Mouse (Mus musculus): ENCODE results near the gene Unc93b1. TPM values are rescaled to one million over a fixed set of nuclear protein-coding genes. Genes with fewer than 3 reads are reported as not detected.

The Unc93b1 gene
- polyA plus RNA-seq, 1 experiment from 2014 or later = 12.4 TPM

- no peak overlapping the region for H3K27ac ChIP-seq (ENCODE audit: low read depth, low read length)
- peaks cover 8% of the 10 kb centered on the region; the same call in 1 of the 2 replicates for H3K36me3 ChIP-seq (ENCODE audit: control insufficient read depth, insufficient read depth, low read length)
- H3K9ac ChIP-seq (ENCODE audit: low read depth, low read length) = no peak overlapping the region
- no peak overlapping the region for H3K4me2 ChIP-seq (ENCODE audit: low read length)
- WGBS = 97% methylated on average over 4 of the region's 4 CpGs
- no peak for ATAC-seq
- peaks cover 3% of the 10 kb centered on the region for H3K4me1 ChIP-seq (ENCODE audit: control insufficient read depth, insufficient read depth, low read depth, low read length)
- H3K27me3 ChIP-seq (replicated peaks; ENCODE audit: control insufficient read depth, insufficient read depth, low read length) = no peaks in the 10 kb centered on the region
- no peaks in the 10 kb centered on the region for H3K9me3 ChIP-seq (ENCODE audit: control insufficient read depth, low read length)
- no peak overlapping the region for H3K4me3 ChIP-seq (ENCODE audit: low read length)
Observed at GRCm38 (mm10) chr19:3899618-3900017, 35.4 kb upstream of the Unc93b1 start.

- H3K36me3 ChIP-seq (ENCODE audit: control insufficient read depth, insufficient read depth, low read length) = no peaks in the 10 kb centered on the region
- ATAC-seq = no peak
- H3K4me3 ChIP-seq (ENCODE audit: low read length) = no peak overlapping the region
- no peak overlapping the region for H3K27ac ChIP-seq (ENCODE audit: low read depth, low read length)
- no peak overlapping the region for H3K4me2 ChIP-seq (ENCODE audit: low read length)
- no peaks in the 10 kb centered on the region for H3K9me3 ChIP-seq (ENCODE audit: control insufficient read depth, low read length)
- no peaks in the 10 kb centered on the region for H3K27me3 ChIP-seq (replicated peaks; ENCODE audit: control insufficient read depth, insufficient read depth, low read length)
- 78% methylated on average over 12 of the region's 12 CpGs for WGBS
- peaks cover 6% of the 10 kb centered on the region; the same call in 1 of the 2 replicates for H3K4me1 ChIP-seq (ENCODE audit: control insufficient read depth, insufficient read depth, low read depth, low read length)
- H3K9ac ChIP-seq (ENCODE audit: low read depth, low read length) = no peak overlapping the region
Observed at GRCm38 (mm10) chr19:3902966-3903365, 32.0 kb upstream of the Unc93b1 start.

- ATAC-seq = no peak
Observed at GRCm38 (mm10) chr19:3903648-3904362, 31.2 kb upstream of the Unc93b1 start.

GRCm38 (mm10) chr19:3904363-3904675 is 30.7 kb upstream of the Unc93b1 start:
- peaks cover 6% of the 10 kb centered on the region; the same call in 1 of the 2 replicates for H3K4me1 ChIP-seq (ENCODE audit: control insufficient read depth, insufficient read depth, low read depth, low read length)
- no peak for ATAC-seq
- WGBS = 77% methylated on average over 10 of the region's 10 CpGs
- no peak overlapping the region for H3K9ac ChIP-seq (ENCODE audit: low read depth, low read length)
- H3K36me3 ChIP-seq (ENCODE audit: control insufficient read depth, insufficient read depth, low read length) = peaks cover 7% of the 10 kb centered on the region
- H3K27me3 ChIP-seq (replicated peaks; ENCODE audit: control insufficient read depth, insufficient read depth, low read length) = no peaks in the 10 kb centered on the region
- no peaks in the 10 kb centered on the region for H3K9me3 ChIP-seq (ENCODE audit: control insufficient read depth, low read length)
- H3K27ac ChIP-seq (ENCODE audit: low read depth, low read length) = no peak overlapping the region
- no peak overlapping the region for H3K4me2 ChIP-seq (ENCODE audit: low read length)
- H3K4me3 ChIP-seq (ENCODE audit: low read length) = no peak overlapping the region

More at GRCm38 (mm10) chr19:3903648-3904362, 31.2 kb upstream of the Unc93b1 start:
- H3K4me2 ChIP-seq (ENCODE audit: low read length) = no peak overlapping the region
- no peak overlapping the region for H3K27ac ChIP-seq (ENCODE audit: low read depth, low read length)
- H3K4me1 ChIP-seq (ENCODE audit: control insufficient read depth, insufficient read depth, low read depth, low read length) = peaks cover 6% of the 10 kb centered on the region; the same call in 1 of the 2 replicates
- WGBS = 71% methylated on average over 25 of the region's 25 CpGs
- H3K9me3 ChIP-seq (ENCODE audit: control insufficient read depth, low read length) = no peaks in the 10 kb centered on the region
- no peaks in the 10 kb centered on the region for H3K27me3 ChIP-seq (replicated peaks; ENCODE audit: control insufficient read depth, insufficient read depth, low read length)
- no peak overlapping the region for H3K4me3 ChIP-seq (ENCODE audit: low read length)
- no peak overlapping the region for H3K9ac ChIP-seq (ENCODE audit: low read depth, low read length)
- peaks cover 2% of the 10 kb centered on the region for H3K36me3 ChIP-seq (ENCODE audit: control insufficient read depth, insufficient read depth, low read length)

- Histone ChIP-seq H3K9me3 (ENCODE audit: control insufficient read depth, low read length) (no peaks in the 10 kb centered on the region), H3K36me3 (ENCODE audit: control insufficient read depth, insufficient read depth, low read length) (peaks cover 13% of the 10 kb centered on the region), H3K27me3 (replicated peaks; ENCODE audit: control insufficient read depth, insufficient read depth, low read length) (no peaks in the 10 kb centered on the region), H3K27ac (ENCODE audit: low read depth, low read length) (peak overlapping the region; percentile 63), H3K4me2 (ENCODE audit: low read length) (peak overlapping the region; percentile 74), H3K9ac (ENCODE audit: low read depth, low read length) (peak overlapping the region; percentile 2; the same call in 1 of the 2 replicates), H3K4me1 (ENCODE audit: control insufficient read depth, insufficient read depth, low read depth, low read length) (peaks cover 6% of the 10 kb centered on the region; the same call in 1 of the 2 replicates), H3K4me3 (ENCODE audit: low read length) (no peak overlapping the region)
- 61% methylated on average over 6 of the region's 6 CpGs for WGBS
- ATAC-seq = no peak
Observed at GRCm38 (mm10) chr19:3905261-3905969, 29.6 kb upstream of the Unc93b1 start.

- Histone ChIP-seq H3K9ac (ENCODE audit: low read depth, low read length) (peak overlapping the region; percentile 65), H3K27me3 (replicated peaks; ENCODE audit: control insufficient read depth, insufficient read depth, low read length) (no peaks in the 10 kb centered on the region), H3K9me3 (ENCODE audit: control insufficient read depth, low read length) (no peaks in the 10 kb centered on the region), H3K4me3 (ENCODE audit: low read length) (peak overlapping the region; percentile 47), H3K36me3 (ENCODE audit: control insufficient read depth, insufficient read depth, low read length) (peaks cover 15% of the 10 kb centered on the region), H3K27ac (ENCODE audit: low read depth, low read length) (no peak overlapping the region), H3K4me1 (ENCODE audit: control insufficient read depth, insufficient read depth, low read depth, low read length) (peaks cover 6% of the 10 kb centered on the region; the same call in 1 of the 2 replicates), H3K4me2 (ENCODE audit: low read length) (peak overlapping the region; percentile 74)
- 0 out of 2 replicates have a peak, but pooled peaks have one; percentile 0 for ATAC-seq
- WGBS = 55% methylated on average over 10 of the region's 10 CpGs
Observed at GRCm38 (mm10) chr19:3906326-3906725, 28.7 kb upstream of the Unc93b1 start.

GRCm38 (mm10) chr19:3906795-3907786 is 27.9 kb upstream of the Unc93b1 start, which contains the start of gene Tcirg1:
Gene Tcirg1, minus strand, starts transcription at chr19:3907133.
- no peaks in the 10 kb centered on the region for H3K9me3 ChIP-seq (ENCODE audit: control insufficient read depth, low read length)
- no peaks in the 10 kb centered on the region for H3K27me3 ChIP-seq (replicated peaks; ENCODE audit: control insufficient read depth, insufficient read depth, low read length)
- H3K9ac ChIP-seq (ENCODE audit: low read depth, low read length) = peak within 1 kb of the TSS; percentile 65
- H3K36me3 ChIP-seq (ENCODE audit: control insufficient read depth, insufficient read depth, low read length) = peaks cover 15% of the 10 kb centered on the region
- H3K4me1 ChIP-seq (ENCODE audit: control insufficient read depth, insufficient read depth, low read depth, low read length) = peaks cover 13% of the 10 kb centered on the region
- ATAC-seq = peak; percentile 81
- peak within 1 kb of the TSS; percentile 47 for H3K4me3 ChIP-seq (ENCODE audit: low read length)
- 7% methylated on average over 35 of the region's 36 CpGs for WGBS
- H3K4me2 ChIP-seq (ENCODE audit: low read length) = peak within 1 kb of the TSS; percentile 74
- no peak within 1 kb of the TSS for H3K27ac ChIP-seq (ENCODE audit: low read depth, low read length)

GRCm38 (mm10) chr19:3907876-3908660 is 26.9 kb upstream of the Unc93b1 start:
- no peaks in the 10 kb centered on the region for H3K9me3 ChIP-seq (ENCODE audit: control insufficient read depth, low read length)
- no peak overlapping the region for H3K4me3 ChIP-seq (ENCODE audit: low read length)
- no peak overlapping the region for H3K9ac ChIP-seq (ENCODE audit: low read depth, low read length)

More at GRCm38 (mm10) chr19:3907876-3908660, 26.9 kb upstream of the Unc93b1 start:
- no peak overlapping the region for H3K27ac ChIP-seq (ENCODE audit: low read depth, low read length)
- ATAC-seq = no peak
- peaks cover 14% of the 10 kb centered on the region for H3K4me1 ChIP-seq (ENCODE audit: control insufficient read depth, insufficient read depth, low read depth, low read length)
- H3K36me3 ChIP-seq (ENCODE audit: control insufficient read depth, insufficient read depth, low read length) = peaks cover 15% of the 10 kb centered on the region
- peak overlapping the region; percentile 74 for H3K4me2 ChIP-seq (ENCODE audit: low read length)
- H3K27me3 ChIP-seq (replicated peaks; ENCODE audit: control insufficient read depth, insufficient read depth, low read length) = no peaks in the 10 kb centered on the region
- WGBS = 77% methylated on average over 8 of the region's 8 CpGs

Data from hindbrain, embryonic 16.5 days (tissue).